Mouse (Mus musculus) heart, embryonic 15.5 days (tissue): ENCODE measurements around the gene Rab26. TPM values are rescaled to one million over a fixed set of nuclear protein-coding genes. Genes with fewer than 3 reads are reported as not detected.

Source experiments
- ATAC-seq: fragments of 200-750 bp; cut with Nextera tagmentation; replicated peaks from 2 replicates; pipeline ENCODE4 v1.8.0; 2017; ENCODE audit warnings: low read depth, moderate TSS enrichment; ENCODE audit not compliant: insufficient number of reproducible peaks, insufficient read depth, low FRiP score
- H3K27ac ChIP-seq: fragments of 300-500 bp; sonication (generic); 2 replicates; pipeline ENCODE4 v1.5.1; 2015; ENCODE audit warnings: mild to moderate bottlenecking, inconsistent platforms
- H3K27me3 ChIP-seq: fragments of 300-500 bp; sonication (generic); 2 replicates; pipeline ENCODE4 v1.6.1; 2015; ENCODE audit warnings: inconsistent platforms
- H3K36me3 ChIP-seq: fragments of 300-500 bp; sonication (generic); 2 replicates; pipeline ENCODE4 v1.6.1; 2015; ENCODE audit warnings: mild to moderate bottlenecking, inconsistent platforms
- H3K4me1 ChIP-seq: fragments of 300-500 bp; sonication (generic); replicated peaks from 2 replicates; pipeline ENCODE4 v1.6.1; 2015; ENCODE audit warnings: inconsistent platforms
- H3K4me2 ChIP-seq: fragments of 300-500 bp; sonication (generic); 2 replicates; pipeline ENCODE4 v1.6.1; 2015; ENCODE audit warnings: inconsistent platforms, mild to moderate bottlenecking, moderate library complexity
- H3K4me3 ChIP-seq: fragments of 300-500 bp; sonication (generic); 2 replicates; pipeline ENCODE4 v1.5.1; 2015; ENCODE audit warnings: mild to moderate bottlenecking, inconsistent platforms
- H3K9ac ChIP-seq: fragments of 300-500 bp; sonication (generic); 2 replicates; pipeline ENCODE4 v1.6.1; 2015; ENCODE audit warnings: mild to moderate bottlenecking, inconsistent platforms
- H3K9me3 ChIP-seq: fragments of 300-500 bp; sonication (generic); replicated peaks from 2 replicates; pipeline ENCODE4 v1.6.1; 2016; ENCODE audit warnings: inconsistent platforms
- WGBS: fragments of 180-500 bp; shearing (Covaris S2); methylation state at CpG from one replicate; pipeline ENCODE4 v1.1.7; 2015; ENCODE audit warnings: mixed read lengths; 5-methylcytosine and 5-hydroxymethylcytosine counted together
- polyA plus RNA-seq: library from polyadenylated mRNA; unstranded; fragments of >200 nt; fragmentation: Nextera tagmentation; extraction: Ambion mirVana; gene quantifications from 2 replicates; pipeline ENCODE4 v1.2.1, GENCODE M21; 2015

Gene Rab26
- polyA plus RNA-seq, 1 experiment from 2014 or later = 0.97 TPM

- Histone ChIP-seq H3K9ac (peak overlapping the region; percentile 61), H3K4me3 (peak overlapping the region; percentile 75), H3K9me3 (no peaks in the 10 kb centered on the region), H3K36me3 (no peaks in the 10 kb centered on the region; the same call in 1 of the 2 replicates), H3K4me2 (peak overlapping the region; percentile 79), H3K4me1 (peaks cover 57% of the 10 kb centered on the region), H3K27ac (peak overlapping the region; percentile 70; the same call in 1 of the 2 replicates), H3K27me3 (0 out of 2 replicates have a peak, but pooled peaks cover 5% of the 10 kb centered on the region)
- no peak for ATAC-seq
- WGBS = 30% methylated on average over 5 of the region's 5 CpGs
Measured at GRCm38 (mm10) chr17:24529883-24530282, 4.1 kb downstream of the Rab26 start.

GRCm38 (mm10) chr17:24529007-24529451 is 5.0 kb downstream of the Rab26 start:
- Histone ChIP-seq H3K9ac (peak overlapping the region; percentile 61), H3K4me1 (peaks cover 63% of the 10 kb centered on the region), H3K9me3 (no peaks in the 10 kb centered on the region), H3K36me3 (no peaks in the 10 kb centered on the region; the same call in 1 of the 2 replicates), H3K27ac (peak overlapping the region; percentile 70), H3K4me3 (peak overlapping the region; percentile 75), H3K4me2 (peak overlapping the region; percentile 79), H3K27me3 (0 out of 2 replicates have a peak, but pooled peaks cover 5% of the 10 kb centered on the region)
- ATAC-seq = no peak
- 2% methylated on average over 4 of the region's 4 CpGs for WGBS

GRCm38 (mm10) chr17:24528560-24528918 is 5.5 kb downstream of the Rab26 start:
- peaks cover 62% of the 10 kb centered on the region for H3K4me1 ChIP-seq

GRCm38 (mm10) chr17:24527723-24528559 is 6.1 kb downstream of the Rab26 start, which contains the start of gene Traf7:
Gene Traf7 (minus strand): TSS chr17:24527938.
- H3K36me3 ChIP-seq = no peaks in the 10 kb centered on the region; the same call in 1 of the 2 replicates
- peak within 1 kb of the TSS; percentile 78 for H3K27ac ChIP-seq
- H3K4me3 ChIP-seq = peak within 1 kb of the TSS; percentile 75
- WGBS = under 1% methylated on average over 40 of the region's 40 CpGs
- 0 out of 2 replicates have a peak, but pooled peaks cover 5% of the 10 kb centered on the region for H3K27me3 ChIP-seq
- peaks cover 56% of the 10 kb centered on the region for H3K4me1 ChIP-seq
- no peaks in the 10 kb centered on the region for H3K9me3 ChIP-seq
- H3K4me2 ChIP-seq = peak within 1 kb of the TSS; percentile 79
- H3K9ac ChIP-seq = peak within 1 kb of the TSS; percentile 84
- ATAC-seq = peak; percentile 97

More at GRCm38 (mm10) chr17:24528560-24528918, 5.5 kb downstream of the Rab26 start:
- 0 out of 2 replicates have a peak, but pooled peaks cover 5% of the 10 kb centered on the region for H3K27me3 ChIP-seq
- no peak for ATAC-seq
- no peaks in the 10 kb centered on the region for H3K9me3 ChIP-seq
- under 1% methylated on average over 8 of the region's 8 CpGs for WGBS
- peak overlapping the region; percentile 79 for H3K4me2 ChIP-seq
- H3K4me3 ChIP-seq = peak overlapping the region; percentile 75
- H3K27ac ChIP-seq = peak overlapping the region; percentile 70
- H3K36me3 ChIP-seq = no peaks in the 10 kb centered on the region; the same call in 1 of the 2 replicates
- peak overlapping the region; percentile 61 for H3K9ac ChIP-seq

- ATAC-seq = no peak
- 1% methylated on average over 19 of the region's 19 CpGs for WGBS
Measured at GRCm38 (mm10) chr17:24527315-24527714, 6.7 kb downstream of the Rab26 start.

GRCm38 (mm10) chr17:24524734-24525133 is 9.3 kb downstream of the Rab26 start:
- Histone ChIP-seq H3K4me3 (no peak overlapping the region), H3K27ac (peak overlapping the region; percentile 69), H3K36me3 (peaks cover 4% of the 10 kb centered on the region; the same call in 1 of the 2 replicates), H3K9me3 (no peaks in the 10 kb centered on the region), H3K9ac (peak overlapping the region; percentile 9; the same call in 1 of the 2 replicates), H3K4me1 (peaks cover 37% of the 10 kb centered on the region), H3K4me2 (no peak overlapping the region), H3K27me3 (no peaks in the 10 kb centered on the region)
- 62% methylated on average over 2 of the region's 2 CpGs for WGBS
- ATAC-seq = no peak

More at GRCm38 (mm10) chr17:24527315-24527714, 6.7 kb downstream of the Rab26 start:
- peak overlapping the region; percentile 78 for H3K27ac ChIP-seq
- H3K4me3 ChIP-seq = peak overlapping the region; percentile 75
- peaks cover 50% of the 10 kb centered on the region for H3K4me1 ChIP-seq
- H3K9ac ChIP-seq = peak overlapping the region; percentile 84
- 0 out of 2 replicates have a peak, but pooled peaks cover 2% of the 10 kb centered on the region for H3K27me3 ChIP-seq
- no peaks in the 10 kb centered on the region; the same call in 1 of the 2 replicates for H3K36me3 ChIP-seq
- peak overlapping the region; percentile 62 for H3K4me2 ChIP-seq
- H3K9me3 ChIP-seq = no peaks in the 10 kb centered on the region

- H3K36me3 ChIP-seq = peaks cover 32% of the 10 kb centered on the region
- H3K9ac ChIP-seq = no peak overlapping the region
- no peak overlapping the region for H3K27ac ChIP-seq
- H3K9me3 ChIP-seq = no peaks in the 10 kb centered on the region
- 83% methylated on average over 4 of the region's 4 CpGs for WGBS
- no peak for ATAC-seq
- peaks cover 12% of the 10 kb centered on the region for H3K4me1 ChIP-seq
- H3K4me3 ChIP-seq = no peak overlapping the region
- H3K4me2 ChIP-seq = no peak overlapping the region
- H3K27me3 ChIP-seq = no peaks in the 10 kb centered on the region
Measured at GRCm38 (mm10) chr17:24520450-24520849, 13.6 kb downstream of the Rab26 start.

GRCm38 (mm10) chr17:24514270-24515257 is 19.4 kb downstream of the Rab26 start:
- Histone ChIP-seq H3K4me2 (peak overlapping the region; percentile 28; the same call in 1 of the 2 replicates), H3K4me3 (peak overlapping the region; percentile 15), H3K9me3 (no peaks in the 10 kb centered on the region)

GRCm38 (mm10) chr17:24513609-24514008 is 20.4 kb downstream of the Rab26 start:
- Histone ChIP-seq H3K27ac (no peak overlapping the region), H3K4me1 (no peaks in the 10 kb centered on the region; the same call in 1 of the 2 replicates), H3K9me3 (no peaks in the 10 kb centered on the region), H3K4me3 (peak overlapping the region; percentile 15; the same call in 1 of the 2 replicates), H3K9ac (no peak overlapping the region), H3K27me3 (no peaks in the 10 kb centered on the region), H3K36me3 (peaks cover 67% of the 10 kb centered on the region), H3K4me2 (peak overlapping the region; percentile 28; the same call in 1 of the 2 replicates)
- WGBS = 49% methylated on average over 5 of the region's 5 CpGs
- ATAC-seq = peak; percentile 62; the same call in 1 of the 2 replicates

More at GRCm38 (mm10) chr17:24514270-24515257, 19.4 kb downstream of the Rab26 start:
- Histone ChIP-seq H3K27me3 (no peaks in the 10 kb centered on the region), H3K36me3 (peaks cover 61% of the 10 kb centered on the region), H3K27ac (peak overlapping the region; percentile 63), H3K9ac (no peak overlapping the region), H3K4me1 (no peaks in the 10 kb centered on the region; the same call in 1 of the 2 replicates)
- ATAC-seq = peak; percentile 63; the same call in 1 of the 2 replicates
- 84% methylated on average over 24 of the region's 24 CpGs for WGBS

- Histone ChIP-seq H3K9me3 (no peaks in the 10 kb centered on the region), H3K4me3 (no peak overlapping the region), H3K4me2 (no peak overlapping the region), H3K27me3 (peaks cover 16% of the 10 kb centered on the region), H3K9ac (no peak overlapping the region), H3K36me3 (peaks cover 47% of the 10 kb centered on the region), H3K4me1 (peaks cover 12% of the 10 kb centered on the region), H3K27ac (no peak overlapping the region)
- no peak for ATAC-seq
- 83% methylated on average over 12 of the region's 12 CpGs for WGBS
Measured at GRCm38 (mm10) chr17:24507806-24508460, 26.1 kb downstream of the Rab26 start.
